Mouse (Mus musculus): ENCODE results near the gene Ddias. TPM values are rescaled to one million over a fixed set of nuclear protein-coding genes. Genes with fewer than 3 reads are reported as not detected.

Gene Ddias
- 0.01 TPM in 1 of 2 replicates, not detected in the other for polyA plus RNA-seq (2012; rRNA removed)

GRCm38 (mm10) chr7:92874116-92874675 is at the start of gene Ddias, which contains the start of gene Prcp:
TSS of gene Ddias (minus strand) at chr7:92874247.
TSS of gene Prcp (plus strand) at chr7:92874470.

Other genes starting within 250 kb of the Ddias start
- gene Ankrd42, start 237.1 kb downstream of the Ddias start, polyA plus RNA-seq (2012; rRNA removed), result 0.08 and 0.10 TPM in 2 replicates
- 8.2 and 8.9 TPM in 2 replicates for gene Pcf11, start 204.3 kb downstream of the Ddias start, polyA plus RNA-seq (2012; rRNA removed)
- 0.12 and 0.50 TPM in 2 replicates for gene Rab30, start 132.6 kb downstream of the Ddias start, polyA plus RNA-seq (2012; rRNA removed)
- 7.3 and 8.3 TPM in 2 replicates for gene Prcp, start 223 bp upstream of the Ddias start, polyA plus RNA-seq (2012; rRNA removed)
- gene Fam181b, start 205.6 kb upstream of the Ddias start, polyA plus RNA-seq (2012; rRNA removed), result 0.45 and 0.74 TPM in 2 replicates

Data from stomach, adult 2 months (tissue).